Mouse (Mus musculus) frontal cortex, postnatal 36 days (tissue): Measurements from ENCODE around the gene Zfp575.
A peak's percentile ranks its signal among the peaks of the same experiment; 100 is the strongest.

Experiments
- DNase-seq, 2 experiments: peaks; one replicate each; pipeline ENCODE4 v3.0.0; 2022; ENCODE audit warnings: low spot score in 2 of 2

The Zfp575 gene

GRCm38 (mm10) chr7:24605561-24605960 is 18.1 kb upstream of the Zfp575 start:
- DNase-seq, result no peak

GRCm38 (mm10) chr7:24600941-24601597 is 13.6 kb upstream of the Zfp575 start:
- peak; percentile 96 to 97 for DNase-seq

- no peak for DNase-seq
These were observed 12.0 kb upstream of the Zfp575 start for GRCm38 (mm10) chr7:24599211-24600067.

- no peak for DNase-seq
These were observed 10.7 kb upstream of the Zfp575 start for GRCm38 (mm10) chr7:24598121-24598520.

DNA sequence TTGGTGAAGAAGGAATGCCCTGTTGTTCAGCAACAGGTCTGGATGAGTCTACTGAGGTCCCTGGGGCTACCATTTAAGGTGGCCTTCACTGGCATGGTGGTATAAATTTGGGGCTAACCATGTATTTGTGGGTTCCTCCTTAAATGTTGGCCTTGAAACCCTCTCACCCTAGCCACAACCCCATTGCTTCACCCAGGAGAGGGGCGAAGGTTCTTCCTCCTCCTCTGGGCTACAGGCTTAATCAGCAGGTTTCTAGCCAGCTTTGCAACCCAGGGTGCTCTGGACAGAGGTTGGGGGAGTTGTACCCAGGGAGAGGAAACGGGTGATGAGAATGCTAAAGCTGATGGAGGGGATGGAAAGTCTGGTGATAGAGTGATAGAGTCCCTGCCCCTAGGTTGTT is 8.0 kb upstream of the Zfp575 start:
- DNase-seq, result no peak

- no peak for DNase-seq
These were observed 6.9 kb upstream of the Zfp575 start for GRCm38 (mm10) chr7:24594309-24594803.

DNA sequence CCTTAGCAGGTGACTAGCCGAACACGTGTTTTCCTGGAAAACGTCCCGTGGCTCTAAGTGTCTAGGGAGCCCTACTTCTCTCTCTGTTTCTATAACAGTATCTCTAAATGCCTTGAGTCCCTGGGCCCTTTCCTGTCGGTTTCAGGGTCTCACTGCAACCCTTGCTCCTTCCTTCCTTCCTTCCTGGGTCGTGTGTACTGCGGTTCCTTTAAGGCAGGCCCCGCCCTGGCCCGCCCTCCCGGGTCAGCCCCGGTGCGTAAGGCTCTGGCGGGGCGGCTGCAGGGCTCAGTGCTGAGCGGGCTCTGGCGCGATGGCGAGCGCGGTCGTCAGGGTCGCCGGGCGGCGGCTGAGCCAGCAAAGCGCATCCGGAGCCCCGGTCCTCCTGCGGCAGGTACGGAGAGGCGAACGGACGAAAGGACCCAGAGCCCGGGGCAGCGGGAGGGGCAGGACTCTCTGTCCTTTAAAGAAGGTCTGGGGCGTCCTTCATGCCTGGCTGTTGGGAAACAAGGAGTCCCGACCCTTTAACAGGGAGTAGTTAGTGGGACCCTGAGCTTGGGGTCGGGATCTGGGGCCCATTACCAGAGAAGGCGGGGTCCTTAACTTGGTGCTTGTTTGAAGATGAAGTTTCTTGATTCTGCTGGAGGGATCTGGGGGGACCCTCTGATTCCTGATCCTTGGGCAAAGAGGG is 6.3 kb upstream of the Zfp575 start:
- DNase-seq, result peak; percentile 58 to 61

DNA sequence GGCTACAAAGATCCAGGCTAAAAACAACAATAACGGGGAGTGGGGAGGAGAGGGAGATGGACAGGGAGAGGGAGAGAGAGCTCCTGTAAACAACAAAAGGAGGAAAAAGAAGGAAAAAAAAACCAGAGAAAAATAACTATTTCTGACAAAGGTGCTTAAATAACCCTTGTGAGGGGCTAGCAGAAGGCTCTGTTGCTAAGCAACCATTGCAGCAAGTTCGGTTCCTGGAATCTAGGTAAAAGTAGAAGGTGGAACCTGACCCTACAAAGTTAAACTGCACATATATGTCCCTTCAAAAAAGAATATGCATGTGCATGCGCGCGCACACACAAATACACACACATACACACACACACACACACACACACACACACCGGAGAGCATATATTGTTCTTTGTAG is 5.3 kb upstream of the Zfp575 start:
- DNase-seq, result no peak

GRCm38 (mm10) chr7:24592163-24592562 is 4.7 kb upstream of the Zfp575 start:
- no peak for DNase-seq

- DNase-seq, result no peak
These were observed 4.3 kb upstream of the Zfp575 start for GRCm38 (mm10) chr7:24591735-24592134.

DNA sequence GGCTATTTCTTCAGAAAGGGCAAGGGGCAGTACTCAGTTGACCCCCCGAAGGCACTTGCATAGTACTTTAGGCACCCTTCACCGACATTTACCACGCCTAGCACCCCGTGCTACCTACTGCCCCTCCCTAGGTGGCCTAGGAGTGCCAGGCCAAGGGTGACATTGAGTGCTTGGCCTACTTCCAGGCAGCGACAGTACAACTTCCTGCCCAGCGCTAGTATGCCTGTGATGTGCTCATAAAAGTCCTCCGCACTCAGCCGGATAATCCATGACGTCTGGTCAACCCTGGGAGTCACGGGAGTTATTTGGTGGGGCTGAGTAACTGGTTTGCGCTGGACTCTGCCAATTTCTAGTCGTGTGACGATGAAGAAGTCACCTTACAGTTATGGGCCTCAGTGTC is 895 bp upstream of the Zfp575 start:
- no peak for DNase-seq

DNA sequence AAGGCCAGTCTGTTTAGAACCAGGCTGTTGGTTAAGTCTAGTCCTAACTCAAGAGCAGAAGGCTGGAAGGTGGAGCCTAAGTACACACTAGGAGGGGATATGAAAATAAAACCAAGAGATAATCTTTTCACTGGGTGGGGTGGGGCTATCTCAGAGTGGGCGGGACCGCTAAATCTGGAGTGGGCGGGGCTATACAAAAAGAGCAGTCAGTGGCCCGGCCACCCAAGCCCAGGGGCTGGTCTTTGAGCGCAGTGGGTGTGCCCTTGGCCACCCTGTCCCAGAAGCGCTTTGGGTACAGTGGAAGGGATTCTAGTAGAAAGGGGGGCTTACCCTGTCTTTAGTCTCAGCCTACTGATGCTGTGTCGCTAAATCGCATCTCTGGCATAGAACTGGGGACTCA is 613 bp downstream of the Zfp575 start:
- DNase-seq, result no peak

DNA sequence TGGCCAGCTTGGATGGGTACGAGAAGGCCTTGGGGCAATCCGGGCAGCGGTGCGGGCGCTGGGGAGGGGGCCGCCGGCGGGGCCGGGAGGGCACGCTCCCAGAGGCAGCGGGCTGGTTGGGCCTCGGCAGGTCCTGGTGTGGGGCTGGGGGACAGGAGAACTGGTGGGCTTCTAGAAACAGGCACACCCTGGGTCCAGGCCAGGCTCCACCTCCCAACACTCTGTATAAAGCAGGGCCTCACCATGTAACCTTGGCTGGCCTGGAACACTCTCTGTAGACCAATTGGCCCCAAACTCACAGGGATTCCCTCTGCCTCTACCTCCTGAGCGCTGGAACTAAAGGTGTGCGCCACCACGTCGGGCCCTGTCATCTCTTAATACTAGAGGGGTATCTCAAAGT is 1.4 kb downstream of the Zfp575 start:
- no peak for DNase-seq

DNA sequence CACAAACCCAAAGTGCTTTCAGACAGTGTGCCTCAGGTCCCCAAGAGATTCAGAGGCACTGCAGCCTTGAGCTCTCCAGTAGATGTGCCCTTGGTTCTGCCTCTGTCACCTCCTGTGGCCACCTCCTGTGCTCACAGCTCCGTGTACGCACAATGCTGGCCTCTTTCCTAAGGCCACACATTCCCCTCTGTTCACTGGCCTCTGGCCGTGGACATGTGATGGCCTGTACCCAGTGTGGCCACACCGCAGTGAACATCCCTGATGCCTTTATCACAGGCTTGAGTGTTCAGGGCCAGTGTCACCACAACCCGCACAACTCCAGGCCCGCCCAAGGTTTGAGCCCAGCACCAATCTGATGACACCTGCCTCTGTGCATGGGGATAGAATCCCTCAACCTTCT is 2.6 kb downstream of the Zfp575 start:
- DNase-seq, result no peak

GRCm38 (mm10) chr7:24577811-24578210 is 9.6 kb downstream of the Zfp575 start:
- no peak for DNase-seq

- no peak for DNase-seq
These were observed 13.1 kb downstream of the Zfp575 start for GRCm38 (mm10) chr7:24574224-24574796.

GRCm38 (mm10) chr7:24572455-24572854 is 15.0 kb downstream of the Zfp575 start:
- no peak for DNase-seq

DNA sequence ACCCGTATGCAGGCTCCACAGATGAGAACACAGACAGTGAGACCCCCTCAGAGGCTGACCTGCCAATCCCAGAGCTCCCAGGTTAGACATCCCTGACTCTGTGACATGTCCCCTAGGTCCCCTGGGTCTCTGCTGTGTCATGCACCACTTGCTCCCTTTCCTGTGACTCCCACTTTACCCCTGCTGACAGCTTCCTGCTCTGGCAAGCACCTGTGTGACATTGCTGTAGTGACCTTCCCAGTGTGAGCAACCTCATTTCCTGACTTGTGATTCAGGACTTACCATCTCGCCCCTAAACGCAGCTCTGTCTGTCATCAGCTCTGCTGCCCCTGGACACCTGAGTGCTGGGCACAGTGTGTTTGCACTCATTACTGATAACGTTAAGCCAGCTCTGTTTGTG is 16.4 kb downstream of the Zfp575 start:
- no peak for DNase-seq

- peak in 1 of 2 experiments; percentile 28 for DNase-seq
These were observed 18.9 kb downstream of the Zfp575 start for GRCm38 (mm10) chr7:24568512-24568911.

DNA sequence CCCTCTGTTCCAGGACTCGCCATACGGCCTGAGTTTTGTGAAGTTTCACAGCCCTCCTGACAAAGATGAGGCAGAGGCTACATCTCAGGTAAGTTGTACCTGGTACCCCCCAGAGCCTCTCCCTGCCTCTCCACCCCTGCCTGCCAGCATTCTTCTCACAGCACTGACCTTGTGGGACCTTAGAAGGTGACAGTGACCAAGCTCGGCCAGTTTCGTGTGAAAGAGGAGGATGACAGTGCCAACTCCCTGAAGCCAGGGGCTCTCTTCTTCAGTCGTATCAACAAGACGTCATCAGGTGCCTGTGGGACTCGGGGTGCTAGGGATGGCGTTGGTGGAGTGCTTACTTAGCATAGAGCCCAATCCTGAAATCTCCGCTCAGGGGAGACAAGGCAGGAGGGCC is 21.2 kb downstream of the Zfp575 start:
- no peak for DNase-seq

GRCm38 (mm10) chr7:24565627-24566026 is 21.8 kb downstream of the Zfp575 start:
- DNase-seq, result no peak

- peak; percentile 51 to 74 for DNase-seq
These were observed 22.7 kb downstream of the Zfp575 start for GRCm38 (mm10) chr7:24564607-24565265.
